Mouse (Mus musculus) forebrain, postnatal 0 days (tissue): ENCODE measurements around the gene Gm45716. TPM values are rescaled to one million over a fixed set of nuclear protein-coding genes. Genes with fewer than 3 reads are reported as not detected.

ENCODE experiments used
- ATAC-seq: fragments of 200-750 bp; cut with Nextera tagmentation; 2 replicates; pipeline ENCODE4 v1.8.0; 2017; ENCODE audit warnings: mild to moderate bottlenecking, moderate library complexity
- DNase-seq: peaks from one replicate; pipeline ENCODE4 v3.0.0-alpha.2; 2015
- H3K27ac ChIP-seq: fragments of 300-500 bp; sonication (generic); 2 replicates; pipeline ENCODE4 v1.5.1; 2014; ENCODE audit warnings: low read depth, mild to moderate bottlenecking, antibody characterized with exemption, low read length, moderate library complexity, mixed read lengths
- H3K27me3 ChIP-seq: fragments of 300-500 bp; sonication (generic); 2 replicates; pipeline ENCODE4 v1.6.1; 2014; ENCODE audit warnings: mild to moderate bottlenecking, low read length, mixed read lengths; ENCODE audit not compliant: insufficient read depth
- H3K36me3 ChIP-seq: fragments of 300-500 bp; sonication (generic); 2 replicates; pipeline ENCODE4 v1.6.1; 2014; ENCODE audit warnings: mild to moderate bottlenecking, moderate library complexity; ENCODE audit not compliant: insufficient read depth
- H3K4me1 ChIP-seq: fragments of 300-500 bp; sonication (generic); 2 replicates; pipeline ENCODE4 v1.6.1; 2014; ENCODE audit warnings: antibody characterized with exemption; ENCODE audit not compliant: insufficient read depth
- H3K4me2 ChIP-seq: fragments of 300-500 bp; sonication (generic); 2 replicates; pipeline ENCODE4 v1.6.1; 2014; ENCODE audit warnings: low read depth, mild to moderate bottlenecking, moderate library complexity
- H3K4me3 ChIP-seq: fragments of 300-500 bp; sonication (generic); 2 replicates; pipeline ENCODE4 v1.5.1; 2014; ENCODE audit warnings: low read depth, low read length, mixed read lengths
- H3K9ac ChIP-seq: fragments of 300-500 bp; sonication (generic); 2 replicates; pipeline ENCODE4 v1.6.1; 2014; ENCODE audit warnings: mild to moderate bottlenecking
- H3K9me3 ChIP-seq: fragments of 300-500 bp; sonication (generic); 2 replicates; pipeline ENCODE4 v1.6.1; 2016; ENCODE audit warnings: low read length
- CTCF ChIP-seq: sonication (generic); IDR thresholded peaks from 2 replicates; pipeline ENCODE4 v1.5.1; 2016; ENCODE audit warnings: antibody characterized with exemption, control low read depth, low read depth
- WGBS: fragments of 180-500 bp; shearing (Covaris S2); extraction: QIAGEN DNeasy Blood & Tissue Kit; methylation state at CpG from one replicate; pipeline ENCODE4 v1.1.7; 2014; 5-methylcytosine and 5-hydroxymethylcytosine counted together
- polyA plus RNA-seq: library from polyadenylated mRNA; unstranded; fragments of >200 nt; fragmentation: Nextera tagmentation; extraction: Ambion mirVana; gene quantifications from 2 replicates; pipeline ENCODE4 v1.2.1, GENCODE M21; 2015
- total RNA-seq: library from RNA; depleted of rRNA; stranded (reverse); fragments of >200 nt; gene quantifications from 2 replicates; pipeline ENCODE4 v1.2.3, GENCODE M21; 2014

Gm45716 gene
- total and polyA plus RNA-seq, 2 experiments from 2014 or later = 12.0 to 24.7 TPM

GRCm38 (mm10) chr11:90214246-90214645, 26.8 kb downstream of the Gm45716 start:
- no peaks in the 10 kb centered on the region for H3K9me3 ChIP-seq
- no peaks in the 10 kb centered on the region for H3K27me3 ChIP-seq
- no peak overlapping the region for H3K4me2 ChIP-seq
- no peaks in the 10 kb centered on the region for H3K4me1 ChIP-seq
- H3K9ac ChIP-seq = no peak overlapping the region
- WGBS = 59% methylated on average over 7 of the region's 7 CpGs
- no peak for TF ChIP-seq CTCF
- DNase-seq (no peak), ATAC-seq (no peak)
- no peaks in the 10 kb centered on the region for H3K36me3 ChIP-seq
- H3K4me3 ChIP-seq = no peak overlapping the region
- H3K27ac ChIP-seq = no peak overlapping the region

- no peak for TF ChIP-seq CTCF
- ATAC-seq = no peak
- Histone ChIP-seq H3K9me3 (no peaks in the 10 kb centered on the region), H3K4me3 (no peak overlapping the region), H3K4me1 (no peaks in the 10 kb centered on the region), H3K36me3 (no peaks in the 10 kb centered on the region), H3K27me3 (no peaks in the 10 kb centered on the region), H3K4me2 (no peak overlapping the region), H3K9ac (no peak overlapping the region), H3K27ac (no peak overlapping the region)
- WGBS = 80% methylated on average over 6 of the region's 6 CpGs
- DNase-seq = no peak
Measured at GRCm38 (mm10) chr11:90220022-90220645, 32.7 kb downstream of the Gm45716 start.

- Histone ChIP-seq H3K9me3 (no peaks in the 10 kb centered on the region), H3K4me2 (no peak overlapping the region), H3K4me1 (no peaks in the 10 kb centered on the region), H3K4me3 (no peak overlapping the region), H3K9ac (no peak overlapping the region), H3K27ac (no peak overlapping the region), H3K36me3 (no peaks in the 10 kb centered on the region), H3K27me3 (no peaks in the 10 kb centered on the region)
- DNase-seq (no peak), ATAC-seq (no peak)
- TF ChIP-seq CTCF = no peak
- 37% methylated on average over 2 of the region's 2 CpGs for WGBS
Measured at GRCm38 (mm10) chr11:90220750-90221149, 33.3 kb downstream of the Gm45716 start.

GRCm38 (mm10) chr11:90224914-90225470, 37.5 kb downstream of the Gm45716 start:
- 84% methylated on average over 11 of the region's 11 CpGs for WGBS
- ATAC-seq (no peak), DNase-seq (no peak)
- no peaks in the 10 kb centered on the region for H3K9me3 ChIP-seq
- no peak for TF ChIP-seq CTCF
- no peak overlapping the region for H3K27ac ChIP-seq
- no peaks in the 10 kb centered on the region for H3K36me3 ChIP-seq
- H3K4me3 ChIP-seq = no peak overlapping the region
- no peaks in the 10 kb centered on the region for H3K27me3 ChIP-seq
- H3K4me2 ChIP-seq = no peak overlapping the region
- H3K4me1 ChIP-seq = no peaks in the 10 kb centered on the region
- H3K9ac ChIP-seq = no peak overlapping the region

GRCm38 (mm10) chr11:90227000-90227922, 39.8 kb downstream of the Gm45716 start:
- no peak for TF ChIP-seq CTCF
- H3K36me3 ChIP-seq = no peaks in the 10 kb centered on the region
- no peak overlapping the region for H3K9ac ChIP-seq
- ATAC-seq (no peak), DNase-seq (no peak)
- H3K4me2 ChIP-seq = no peak overlapping the region
- H3K4me1 ChIP-seq = peaks cover 1% of the 10 kb centered on the region
- 23% methylated on average over 12 of the region's 12 CpGs for WGBS
- H3K27ac ChIP-seq = no peak overlapping the region
- H3K9me3 ChIP-seq = no peaks in the 10 kb centered on the region
- H3K27me3 ChIP-seq = no peaks in the 10 kb centered on the region
- H3K4me3 ChIP-seq = no peak overlapping the region

- H3K4me3 ChIP-seq = no peak overlapping the region
- peaks cover 7% of the 10 kb centered on the region for H3K4me1 ChIP-seq
- no peak for ATAC-seq
- WGBS = 87% methylated on average over 9 of the region's 9 CpGs
- no peak overlapping the region for H3K27ac ChIP-seq
- H3K9me3 ChIP-seq = no peaks in the 10 kb centered on the region
- H3K4me2 ChIP-seq = no peak overlapping the region
- H3K9ac ChIP-seq = no peak overlapping the region
- TF ChIP-seq CTCF = no peak
- H3K36me3 ChIP-seq = no peaks in the 10 kb centered on the region
- no peaks in the 10 kb centered on the region for H3K27me3 ChIP-seq
- DNase-seq = no peak
Measured at GRCm38 (mm10) chr11:90228251-90228949, 40.9 kb downstream of the Gm45716 start.

GRCm38 (mm10) chr11:90229800-90230199, 42.3 kb downstream of the Gm45716 start:
- ATAC-seq = no peak
- no peaks in the 10 kb centered on the region for H3K36me3 ChIP-seq
- H3K4me3 ChIP-seq = no peak overlapping the region
- no peaks in the 10 kb centered on the region for H3K9me3 ChIP-seq
- H3K4me2 ChIP-seq = no peak overlapping the region
- no peak overlapping the region for H3K9ac ChIP-seq
- no peak for DNase-seq
- H3K27me3 ChIP-seq = no peaks in the 10 kb centered on the region
- no peak for TF ChIP-seq CTCF
- no peak overlapping the region for H3K27ac ChIP-seq
- H3K4me1 ChIP-seq = peaks cover 7% of the 10 kb centered on the region
